Mouse (Mus musculus) forebrain, embryonic 14.5 days (tissue): ENCODE data around the gene Fktn. TPM values are rescaled to one million over a fixed set of nuclear protein-coding genes. Genes with fewer than 3 reads are reported as not detected.
A peak's percentile ranks its signal among the peaks of the same experiment; 100 is the strongest.
"Not testable (repeated sequence)": the region's sequence is repeated elsewhere in the genome, so short reads cannot be mapped to it uniquely, and the experiment has no call there.

ENCODE experiments used
- ATAC-seq: fragments of 200-750 bp; cut with Nextera tagmentation; 2 replicates; pipeline ENCODE4 v1.8.0; 2017; ENCODE audit warnings: mild to moderate bottlenecking, moderate library complexity
- DNase-seq: peaks from one replicate; pipeline ENCODE4 v3.0.0-alpha.2; 2015; ENCODE audit warnings: low spot score
- H3K27ac ChIP-seq: fragments of 300-500 bp; sonication (generic); 2 replicates; pipeline ENCODE4 v1.5.1; 2014; ENCODE audit warnings: low read depth, mild to moderate bottlenecking, control low read depth, low read length, moderate library complexity
- H3K27me3 ChIP-seq: fragments of 300-500 bp; sonication (generic); replicated peaks from 2 replicates; pipeline ENCODE4 v1.6.1; 2014; ENCODE audit warnings: low read length, control low read depth, mixed read lengths; ENCODE audit not compliant: control insufficient read depth, insufficient read depth
- H3K36me3 ChIP-seq: fragments of 300-500 bp; sonication (generic); 2 replicates; pipeline ENCODE4 v1.6.1; 2014; ENCODE audit warnings: low read length, control low read depth; ENCODE audit not compliant: control insufficient read depth, insufficient read depth
- H3K4me1 ChIP-seq: fragments of 300-500 bp; sonication (generic); 2 replicates; pipeline ENCODE4 v1.6.1; 2014; ENCODE audit warnings: antibody characterized with exemption, low read length, control low read depth; ENCODE audit not compliant: control insufficient read depth, insufficient read depth
- H3K4me2 ChIP-seq: fragments of 300-500 bp; sonication (generic); 2 replicates; pipeline ENCODE4 v1.6.1; 2014; ENCODE audit warnings: mild to moderate bottlenecking, control low read depth, low read length
- H3K4me3 ChIP-seq: fragments of 300-500 bp; sonication (generic); 2 replicates; pipeline ENCODE4 v1.5.1; 2014; ENCODE audit warnings: low read depth, low read length, control low read depth
- H3K9ac ChIP-seq: fragments of 300-500 bp; sonication (generic); 2 replicates; pipeline ENCODE4 v1.6.1; 2014; ENCODE audit warnings: mild to moderate bottlenecking, low read length, control low read depth, moderate library complexity
- H3K9me3 ChIP-seq: fragments of 300-500 bp; sonication (generic); replicated peaks from 2 replicates; pipeline ENCODE4 v1.6.1; 2016; ENCODE audit warnings: low read length, control low read depth, mixed read lengths; ENCODE audit not compliant: control insufficient read depth
- WGBS: fragments of 180-500 bp; shearing (Covaris S2); extraction: QIAGEN DNeasy Blood & Tissue Kit; methylation state at CpG from one replicate; pipeline ENCODE4 v1.1.7; 2014; 5-methylcytosine and 5-hydroxymethylcytosine counted together
- polyA plus RNA-seq: library from polyadenylated mRNA; unstranded; fragments of >200 nt; fragmentation: Nextera tagmentation; extraction: Ambion mirVana; gene quantifications from 2 replicates; pipeline ENCODE4 v1.2.1, GENCODE M21; 2014

Gene Fktn
- polyA plus RNA-seq, 1 experiment from 2014 or later, result 12.5 TPM

DNA sequence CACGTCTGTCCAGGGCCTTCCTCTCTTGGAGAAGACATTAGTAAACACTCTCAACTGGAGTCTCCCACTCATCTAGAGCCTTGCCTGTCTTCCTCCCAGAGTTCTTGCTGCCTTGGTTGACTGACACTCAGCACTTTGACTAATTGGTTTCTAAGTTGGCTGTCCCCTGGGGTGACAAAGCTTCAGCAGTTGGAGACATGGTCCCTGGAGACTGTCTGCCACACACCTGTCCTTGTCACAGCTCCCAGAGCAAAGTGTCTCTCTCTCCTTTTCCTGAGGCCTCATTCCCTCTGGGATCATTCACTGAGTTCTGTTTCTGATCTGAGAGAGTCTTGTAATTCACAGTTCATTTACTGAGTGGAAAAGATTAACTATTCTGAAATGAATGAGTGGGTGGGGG, 86.0 kb downstream of the Fktn start:
- Histone ChIP-seq H3K4me2 (no peak overlapping the region), H3K4me3 (no peak overlapping the region), H3K9me3 (no peaks in the 10 kb centered on the region; the same call in 1 of the 2 replicates), H3K27me3 (no peaks in the 10 kb centered on the region), H3K9ac (no peak overlapping the region), H3K27ac (no peak overlapping the region), H3K36me3 (no peaks in the 10 kb centered on the region), H3K4me1 (no peaks in the 10 kb centered on the region; the same call in 1 of the 2 replicates)
- 45% methylated on average over 1 of the region's 1 CpGs for WGBS
- ATAC-seq, result no peak
- DNase-seq, result no peak

DNA sequence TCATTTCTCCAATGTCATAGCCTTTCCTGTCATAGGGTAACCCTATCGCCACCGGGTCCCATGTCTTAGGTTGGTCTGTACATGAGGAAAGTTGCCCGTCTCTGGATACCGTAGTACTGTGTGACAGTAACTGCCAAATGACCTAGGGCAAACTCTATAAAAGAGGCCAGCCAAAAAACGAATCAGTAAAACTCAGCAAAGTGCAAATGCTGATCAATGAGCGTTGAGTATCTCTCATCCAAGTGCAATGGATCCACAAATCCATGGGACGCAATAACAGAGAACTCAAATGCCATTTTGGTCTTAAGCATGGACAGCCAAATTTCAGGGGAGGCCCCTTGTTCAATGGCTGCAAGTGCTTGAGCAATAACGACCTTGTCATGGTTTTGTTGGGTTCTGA, 89.9 kb downstream of the Fktn start:
- not testable (repeated sequence) for H3K9me3 ChIP-seq, H3K27ac ChIP-seq, H3K9ac ChIP-seq, DNase-seq, H3K4me3 ChIP-seq, H3K36me3 ChIP-seq, H3K4me2 ChIP-seq, ATAC-seq, H3K27me3 ChIP-seq, H3K4me1 ChIP-seq
- WGBS, result 96% methylated on average over 7 of the region's 8 CpGs

DNA sequence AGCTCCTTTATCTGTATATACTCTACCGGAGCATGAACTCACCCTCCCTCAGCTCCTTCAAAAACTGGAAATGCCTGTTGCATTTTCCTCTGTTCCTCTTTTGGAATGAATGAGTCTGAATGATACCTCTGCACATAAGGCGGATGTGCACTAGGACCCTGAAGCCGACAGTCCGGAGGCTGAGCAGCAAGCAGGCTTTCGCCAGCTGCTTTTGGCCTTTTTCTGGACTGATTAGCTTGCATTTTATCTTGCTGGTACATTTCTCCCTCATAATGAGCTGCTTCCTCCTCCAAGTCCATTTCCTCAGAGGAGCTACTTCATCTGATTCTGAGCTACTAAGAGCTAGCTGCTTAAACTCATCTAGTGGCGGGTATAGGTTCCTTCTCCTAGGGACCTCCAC, 92.6 kb downstream of the Fktn start:
- 85% methylated on average over 6 of the region's 6 CpGs for WGBS
- not testable (repeated sequence) for H3K9me3 ChIP-seq, H3K9ac ChIP-seq, DNase-seq, H3K4me2 ChIP-seq, H3K27ac ChIP-seq, H3K4me3 ChIP-seq, H3K36me3 ChIP-seq, H3K27me3 ChIP-seq, ATAC-seq, H3K4me1 ChIP-seq

DNA sequence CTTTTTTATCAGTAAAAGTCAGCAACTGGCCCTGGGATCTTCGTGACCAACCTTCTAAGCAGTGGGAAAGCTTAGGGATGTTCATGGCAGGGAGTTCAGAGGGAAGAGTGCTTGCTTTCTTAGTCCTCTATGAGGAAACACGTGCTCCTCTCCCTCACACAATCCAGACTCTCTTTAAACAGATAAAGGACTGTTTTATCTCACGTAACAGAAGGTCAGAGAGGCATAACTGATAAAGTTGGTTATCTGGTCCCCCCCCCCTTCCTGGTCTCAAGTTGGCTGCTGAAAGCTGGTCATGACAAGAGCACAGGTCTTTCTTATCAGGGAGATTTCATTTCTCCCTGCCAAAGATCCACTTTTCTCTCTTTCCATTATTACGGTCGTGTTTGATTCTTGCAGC, 104.5 kb downstream of the Fktn start:
- ATAC-seq (no peak), DNase-seq (no peak)
- Histone ChIP-seq H3K9me3 (no peaks in the 10 kb centered on the region), H3K36me3 (no peaks in the 10 kb centered on the region), H3K27me3 (no peaks in the 10 kb centered on the region), H3K4me1 (no peaks in the 10 kb centered on the region), H3K4me3 (no peak overlapping the region), H3K27ac (no peak overlapping the region), H3K4me2 (no peak overlapping the region), H3K9ac (no peak overlapping the region)
- 74% methylated on average over 5 of the region's 5 CpGs for WGBS

DNA sequence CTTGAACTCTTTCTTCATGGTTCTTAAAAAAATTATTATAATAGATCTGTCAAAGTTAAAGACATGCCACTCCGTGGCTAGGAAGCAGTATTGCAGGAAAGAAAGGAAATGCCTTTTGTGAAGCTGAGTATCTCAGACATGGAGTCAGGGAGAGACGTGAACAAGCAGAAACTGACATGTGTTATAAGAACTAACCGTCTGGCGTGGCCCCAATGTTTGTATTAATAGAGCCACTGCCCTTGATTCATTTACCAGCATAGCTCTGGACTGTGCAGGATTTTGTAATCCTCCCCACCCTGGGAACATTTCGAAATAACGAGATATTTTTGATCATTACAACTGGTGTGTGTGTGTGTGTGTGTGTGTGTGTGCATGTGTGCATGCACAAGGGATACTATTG, 109.9 kb downstream of the Fktn start:
- no peaks in the 10 kb centered on the region for H3K27me3 ChIP-seq
- no peaks in the 10 kb centered on the region for H3K36me3 ChIP-seq
- no peak overlapping the region for H3K4me3 ChIP-seq
- no peak overlapping the region for H3K27ac ChIP-seq
- H3K4me1 ChIP-seq, result no peaks in the 10 kb centered on the region
- no peak overlapping the region for H3K9ac ChIP-seq
- no peak overlapping the region for H3K4me2 ChIP-seq
- 42% methylated on average over 6 of the region's 6 CpGs for WGBS
- no peaks in the 10 kb centered on the region for H3K9me3 ChIP-seq
- peak; percentile 34 for DNase-seq
- ATAC-seq, result no peak

DNA sequence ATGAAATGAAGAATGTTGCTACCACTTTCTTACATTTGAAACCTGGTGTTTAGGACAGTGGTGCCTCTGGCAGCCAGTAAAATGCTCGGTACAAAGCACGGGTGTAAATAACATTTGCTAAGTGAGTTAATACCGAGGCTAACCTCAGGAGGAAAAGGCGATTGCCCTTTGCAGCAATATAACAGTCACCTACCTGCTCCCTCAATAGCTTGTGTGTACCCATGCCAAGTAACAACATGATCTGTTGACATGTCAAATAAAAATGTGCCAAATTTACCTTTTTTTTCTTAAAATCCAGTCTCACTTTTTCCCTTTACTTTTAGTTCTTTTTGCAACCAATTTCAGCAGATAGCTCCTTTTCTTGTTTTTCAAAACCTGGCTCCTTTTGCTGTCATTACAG, 111.0 kb downstream of the Fktn start:
- no peak overlapping the region for H3K4me3 ChIP-seq
- H3K9ac ChIP-seq, result no peak overlapping the region
- no peak overlapping the region for H3K4me2 ChIP-seq
- no peaks in the 10 kb centered on the region for H3K9me3 ChIP-seq
- 63% methylated on average over 4 of the region's 4 CpGs for WGBS
- no peaks in the 10 kb centered on the region for H3K4me1 ChIP-seq
- DNase-seq, result no peak
- H3K36me3 ChIP-seq, result no peaks in the 10 kb centered on the region
- H3K27me3 ChIP-seq, result no peaks in the 10 kb centered on the region
- no peak overlapping the region for H3K27ac ChIP-seq
- no peak for ATAC-seq

DNA sequence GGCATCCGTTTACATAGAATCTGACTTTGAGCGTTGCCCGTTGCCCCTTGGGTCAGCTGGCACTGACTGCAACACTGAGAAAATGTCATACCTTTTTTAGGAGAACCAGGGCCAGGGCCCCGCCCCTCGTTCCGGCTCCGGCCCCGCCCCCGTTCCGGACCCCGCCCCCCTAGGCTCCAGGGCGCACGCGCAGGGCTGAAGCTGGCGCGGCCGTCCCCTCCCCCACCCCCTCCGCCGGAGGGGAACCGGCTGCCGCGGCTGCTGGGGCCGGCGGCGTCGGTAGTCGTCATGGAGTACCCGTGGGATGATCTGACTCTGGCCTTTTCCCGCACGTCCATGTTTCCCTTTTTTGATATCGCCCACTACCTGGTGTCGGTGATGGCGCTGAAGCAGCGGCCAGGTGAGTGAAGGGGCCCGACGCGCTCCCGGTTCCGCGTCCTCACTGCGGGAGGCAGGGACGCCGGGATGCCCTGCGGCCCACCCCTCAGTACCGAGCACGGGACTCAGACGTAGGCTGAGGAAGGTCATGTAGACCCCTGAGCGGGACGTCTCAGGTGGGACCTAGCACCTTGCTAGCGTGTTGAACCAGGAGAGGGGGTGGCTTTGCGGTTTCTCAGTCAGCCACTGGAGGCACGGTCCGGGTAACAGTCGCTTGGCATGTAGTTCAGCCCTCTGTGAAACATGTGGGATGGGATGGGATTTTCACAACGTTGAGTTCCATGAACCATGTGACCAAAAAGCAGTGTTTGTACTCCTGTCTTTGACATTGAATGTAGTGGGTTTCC, 112.2 kb downstream of the Fktn start, which contains the start of gene Tmem38b:
Tmem38b (plus strand) TSS at position 225 of the 785 bp plus-strand sequence.
- Histone ChIP-seq H3K4me3 (peak within 1 kb of the TSS; percentile 86), H3K4me2 (peak within 1 kb of the TSS; percentile 72), H3K9me3 (no peaks in the 10 kb centered on the region), H3K9ac (peak within 1 kb of the TSS; percentile 80), H3K36me3 (no peaks in the 10 kb centered on the region), H3K27ac (no peak within 1 kb of the TSS), H3K27me3 (no peaks in the 10 kb centered on the region), H3K4me1 (no peaks in the 10 kb centered on the region)
- DNase-seq (peak; percentile 84), ATAC-seq (peak; percentile 92)
- 1% methylated on average over 55 of the region's 55 CpGs for WGBS

DNA sequence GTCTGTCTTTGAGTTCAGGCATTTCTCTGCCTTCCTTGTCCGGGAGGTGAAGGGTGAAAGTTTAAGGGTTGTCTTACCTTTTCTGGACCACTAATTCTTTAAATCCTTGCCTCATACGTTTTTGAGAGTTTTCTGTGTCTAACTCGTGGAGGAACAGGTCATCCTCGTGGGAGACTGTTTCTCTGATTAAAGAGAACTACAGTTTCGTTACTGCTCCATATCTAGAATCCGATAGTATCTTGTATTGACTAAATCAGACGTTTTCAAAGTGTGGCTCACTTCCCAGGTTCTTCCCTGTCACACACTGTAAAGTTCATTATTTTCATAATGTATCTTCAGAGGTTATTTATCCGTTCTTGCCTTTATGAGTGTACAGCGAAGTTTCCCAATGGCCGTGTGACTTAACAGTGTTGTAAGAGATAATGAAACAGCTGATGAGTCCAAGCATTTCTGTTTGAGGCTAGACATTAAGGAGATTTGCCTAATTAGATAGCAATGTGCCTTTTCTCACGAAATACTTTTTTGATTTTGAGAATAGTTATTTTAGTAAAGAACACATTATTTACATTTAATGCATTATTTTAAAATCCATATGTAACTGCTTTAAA, 112.9 kb downstream of the Fktn start:
- Histone ChIP-seq H3K4me3 (peak overlapping the region; percentile 86), H3K27me3 (no peaks in the 10 kb centered on the region), H3K36me3 (no peaks in the 10 kb centered on the region), H3K27ac (no peak overlapping the region), H3K4me1 (no peaks in the 10 kb centered on the region), H3K4me2 (peak overlapping the region; percentile 72), H3K9me3 (no peaks in the 10 kb centered on the region), H3K9ac (peak overlapping the region; percentile 80)
- ATAC-seq (no peak), DNase-seq (no peak)
- 9% methylated on average over 11 of the region's 11 CpGs for WGBS
